Mouse (Mus musculus) adrenal gland, adult 2 months (tissue): ENCODE measurements around the gene Slc22a12. TPM values are rescaled to one million over a fixed set of nuclear protein-coding genes. Genes with fewer than 3 reads are reported as not detected.
A peak's percentile ranks its signal among the peaks of the same experiment; 100 is the strongest.

ENCODE experiments used
- DNase-seq: peaks from one replicate; pipeline ENCODE4 v3.0.0; 2021
- polyA plus RNA-seq: library from polyadenylated mRNA; depleted of rRNA; stranded (reverse); fragments of >200 nt; gene quantifications from 2 replicates; pipeline ENCODE4 v1.2.3, GENCODE M21; 2012
- total RNA-seq, 2 experiments: library from RNA; stranded (reverse); gene quantifications; 2 replicates each; pipeline ENCODE4 v1.2.3; 2021

Gene Slc22a12
- total and polyA plus RNA-seq, 3 experiments: 0.11 to 0.45 (median 0.37) TPM

DNA sequence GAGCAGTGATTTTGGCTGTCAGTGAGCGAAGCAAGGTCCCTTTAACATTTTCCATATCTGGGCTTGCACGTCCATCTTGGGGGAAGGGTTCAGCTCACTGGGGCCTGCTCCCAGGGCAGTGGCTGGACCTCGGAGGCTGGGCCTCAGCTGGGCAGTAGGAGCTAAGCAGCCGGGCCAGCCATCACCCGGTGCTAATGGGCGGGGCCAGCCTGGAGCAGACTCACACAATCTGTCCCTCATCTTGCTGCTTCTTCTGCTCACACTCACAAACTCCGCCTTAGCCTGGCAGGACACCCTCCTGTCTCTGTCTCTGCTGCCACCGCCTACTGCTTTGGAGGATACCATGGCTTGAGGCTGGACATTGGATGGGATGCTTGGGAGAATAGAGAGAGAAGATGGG is 26.7 kb downstream of the Slc22a12 start:
- DNase-seq: no peak

DNA sequence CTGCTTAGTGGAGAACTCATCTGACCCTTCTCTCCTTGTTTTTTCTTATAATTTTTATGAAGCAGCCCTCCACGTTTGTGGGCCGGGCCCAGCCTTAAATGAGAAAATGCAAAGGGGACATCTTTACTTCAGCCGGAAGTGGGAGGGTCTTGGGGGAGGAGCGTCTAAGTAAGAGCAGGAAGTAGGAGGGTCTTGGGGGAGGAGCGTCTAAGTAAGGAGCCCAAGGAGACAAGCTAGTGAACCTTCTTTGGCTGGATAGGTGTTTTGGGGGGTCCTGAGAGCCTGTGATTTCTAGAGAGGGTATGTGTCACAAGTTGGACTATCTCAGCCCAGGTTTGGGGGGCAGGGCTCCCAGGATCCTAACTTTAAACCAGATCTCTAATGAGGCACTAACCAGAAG is 27.4 kb downstream of the Slc22a12 start:
- DNase-seq: no peak

- no peak for DNase-seq
Measured at GRCm38 (mm10) chr19:6514940-6515339, 27.9 kb downstream of the Slc22a12 start.

DNA sequence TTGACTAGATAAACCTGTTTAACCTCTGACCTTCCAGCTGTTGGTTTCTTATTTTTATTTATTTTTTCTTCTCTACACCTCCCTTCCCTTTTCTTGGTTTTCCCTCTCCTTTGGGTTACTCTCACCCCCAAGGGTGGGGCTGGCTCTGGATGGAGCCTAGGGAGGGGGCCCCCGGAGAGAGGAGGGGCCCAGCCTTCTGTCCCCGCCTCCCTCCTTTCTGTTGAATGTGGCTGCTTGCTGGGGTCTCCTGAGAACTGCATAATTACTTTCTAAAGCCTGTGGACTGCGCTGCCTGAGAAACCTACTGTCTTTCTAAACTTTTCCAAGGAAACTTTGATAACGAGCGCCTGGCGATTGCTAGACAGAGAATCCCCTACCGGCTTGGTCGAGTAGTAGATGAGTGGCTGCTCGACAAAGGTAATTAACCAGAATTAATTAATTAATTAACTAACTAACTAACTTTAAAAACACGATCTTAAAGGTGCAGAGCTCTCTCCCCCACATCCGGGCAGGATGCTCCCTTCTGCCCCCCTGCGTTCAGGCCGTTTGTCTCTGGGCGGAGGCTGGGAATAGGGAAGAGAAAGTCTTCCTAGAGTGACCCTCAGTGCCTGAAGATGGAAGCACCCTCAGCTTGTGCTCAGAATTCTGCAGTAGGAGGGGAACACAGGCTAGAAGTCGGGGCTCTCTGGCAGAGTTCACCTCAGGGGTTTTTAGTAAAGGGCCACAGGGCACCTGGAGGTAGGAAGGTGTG is 29.3 kb downstream of the Slc22a12 start:
- no peak for DNase-seq

DNA sequence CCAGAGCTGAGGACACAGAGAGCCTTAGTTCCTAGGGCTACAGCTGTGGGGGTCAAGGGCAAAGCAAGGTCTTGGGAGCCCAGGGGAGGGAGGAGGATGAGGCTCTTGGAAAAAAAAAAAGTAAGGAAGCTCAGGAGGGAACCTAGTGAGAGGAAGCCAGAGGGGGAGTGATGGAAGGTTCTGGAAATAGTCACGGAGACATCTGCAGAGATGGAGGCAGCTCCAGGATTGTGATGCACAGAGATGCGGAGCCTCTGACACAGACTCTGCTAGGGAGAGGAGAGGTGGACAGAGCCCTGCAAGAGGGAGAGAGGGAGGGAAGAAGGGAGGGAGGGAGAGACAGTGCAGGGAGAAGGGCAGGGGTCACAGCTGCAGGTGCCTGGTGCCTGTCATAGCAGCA is 32.3 kb downstream of the Slc22a12 start:
- no peak for DNase-seq

GRCm38 (mm10) chr19:6509881-6510280 is 33.0 kb downstream of the Slc22a12 start:
- DNase-seq: no peak

GRCm38 (mm10) chr19:6507393-6507792 is 35.4 kb downstream of the Slc22a12 start:
- no peak for DNase-seq

DNA sequence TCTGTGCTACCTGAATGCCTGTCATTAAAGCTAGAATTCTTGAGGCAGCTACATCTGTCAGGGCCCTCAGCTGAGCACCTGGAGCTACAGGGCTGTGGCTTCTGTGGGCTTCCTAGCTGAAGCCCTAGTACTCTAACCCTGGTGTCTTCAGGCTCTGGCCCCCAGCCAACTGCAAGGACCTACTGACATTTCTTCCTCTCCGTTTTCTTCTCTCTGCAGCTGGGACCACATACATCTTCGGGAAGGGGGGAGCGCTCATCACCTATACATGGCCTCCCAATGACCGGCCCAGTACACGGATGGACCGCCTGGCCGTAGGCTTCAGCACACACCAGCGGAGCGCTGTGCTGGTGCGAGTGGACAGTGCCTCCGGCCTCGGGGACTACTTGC is 38.2 kb downstream of the Slc22a12 start:
- DNase-seq: no peak

DNA sequence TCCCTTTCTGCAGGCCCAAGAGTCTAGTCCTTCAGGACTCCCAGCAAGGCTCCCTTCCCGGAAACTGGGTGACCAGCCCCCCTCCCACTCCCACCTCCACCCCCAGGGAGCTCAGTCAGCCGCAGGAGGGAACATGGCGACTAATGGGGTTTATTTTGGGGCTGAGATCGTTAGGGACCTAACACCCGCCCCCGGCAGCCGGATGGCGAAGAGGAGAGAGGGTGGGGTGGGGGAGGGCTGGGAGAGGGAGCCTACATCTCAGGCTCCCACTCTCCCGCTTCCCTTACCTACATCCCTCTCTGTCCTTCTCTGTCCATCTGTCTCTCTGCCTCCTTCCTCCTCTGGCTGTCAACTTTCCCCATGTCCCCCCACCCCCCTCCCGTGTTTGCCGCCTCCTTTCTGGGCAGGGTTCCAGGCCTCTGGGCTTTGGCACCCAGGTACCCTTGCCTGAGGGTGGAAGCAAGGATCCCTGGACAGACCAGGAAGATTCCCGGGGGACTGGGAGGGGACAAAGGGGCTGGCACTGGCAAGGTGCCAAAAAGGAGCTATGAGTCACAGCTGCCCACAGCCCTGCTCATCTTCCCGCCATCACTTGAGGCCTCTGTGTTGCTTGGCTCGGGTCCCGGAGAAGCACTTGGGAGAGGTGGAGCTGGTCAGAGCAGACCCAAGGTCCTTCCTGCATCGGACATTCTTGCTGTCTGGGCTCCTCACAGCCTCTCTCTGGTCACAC is 38.7 kb downstream of the Slc22a12 start:
- DNase-seq: peak; percentile 76

- DNase-seq: peak; percentile 66
Measured at GRCm38 (mm10) chr19:6502543-6503319, 40.1 kb downstream of the Slc22a12 start.

GRCm38 (mm10) chr19:6502035-6502541 is 40.7 kb downstream of the Slc22a12 start:
- peak; percentile 74 for DNase-seq

DNA sequence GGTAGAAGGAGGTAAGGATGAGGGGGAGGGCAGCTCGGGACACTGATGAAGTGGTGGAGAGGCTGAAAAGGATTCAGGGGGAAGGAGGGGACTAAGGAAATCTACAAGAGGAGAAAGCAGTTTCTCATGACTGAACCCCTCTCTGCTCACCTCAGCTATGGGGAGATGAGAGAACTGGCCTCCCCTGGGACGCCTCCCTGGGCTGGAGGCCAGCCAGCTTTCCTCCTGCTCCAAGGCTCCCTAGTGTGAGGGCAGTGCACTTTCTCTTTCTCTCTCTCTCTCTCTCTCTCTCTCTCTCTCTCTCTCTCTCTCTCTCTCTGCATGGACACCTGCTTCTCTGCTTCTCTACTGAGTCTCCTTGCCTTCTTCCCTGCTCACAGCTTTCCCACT is 42.2 kb downstream of the Slc22a12 start:
- DNase-seq: no peak

DNA sequence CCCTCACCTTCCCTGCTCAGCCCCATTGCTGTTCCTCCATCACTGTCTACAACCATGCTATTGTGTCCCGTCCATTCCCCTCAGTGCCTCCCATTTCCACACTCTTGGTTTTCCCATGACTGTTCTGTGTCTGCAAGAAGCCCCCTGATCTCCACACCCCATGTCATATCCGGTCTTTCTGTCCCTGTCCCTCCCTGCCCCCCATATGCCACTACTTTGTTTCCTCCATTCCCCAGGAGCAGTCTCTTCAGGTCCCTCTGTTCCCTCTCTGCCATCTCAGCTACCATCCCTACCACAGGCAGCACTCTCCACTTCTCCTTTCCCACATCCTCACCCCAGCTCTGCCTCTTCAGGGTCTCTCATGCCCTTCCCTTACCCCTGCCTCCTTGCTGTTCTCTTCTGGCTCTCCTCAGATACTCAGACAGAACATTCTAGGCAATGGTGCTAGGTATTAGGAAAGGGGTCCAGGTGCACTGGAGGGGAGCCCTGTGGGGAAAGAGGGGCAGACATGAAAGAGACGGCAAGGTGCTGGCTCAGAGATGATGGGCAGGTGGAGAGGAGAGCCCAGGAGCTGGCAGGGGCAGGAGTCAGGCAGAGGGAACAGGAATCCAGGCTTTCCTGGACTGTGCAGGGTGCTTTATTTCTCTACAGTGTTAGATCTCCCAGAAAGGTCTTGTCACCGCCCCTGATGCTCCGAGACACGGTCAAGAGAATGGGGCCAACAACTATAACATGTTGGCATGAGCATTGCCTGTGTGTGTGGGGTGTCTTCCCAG is 42.8 kb downstream of the Slc22a12 start:
- no peak for DNase-seq

GRCm38 (mm10) chr19:6498350-6499131 is 44.3 kb downstream of the Slc22a12 start:
- peak; percentile 30 for DNase-seq

DNA sequence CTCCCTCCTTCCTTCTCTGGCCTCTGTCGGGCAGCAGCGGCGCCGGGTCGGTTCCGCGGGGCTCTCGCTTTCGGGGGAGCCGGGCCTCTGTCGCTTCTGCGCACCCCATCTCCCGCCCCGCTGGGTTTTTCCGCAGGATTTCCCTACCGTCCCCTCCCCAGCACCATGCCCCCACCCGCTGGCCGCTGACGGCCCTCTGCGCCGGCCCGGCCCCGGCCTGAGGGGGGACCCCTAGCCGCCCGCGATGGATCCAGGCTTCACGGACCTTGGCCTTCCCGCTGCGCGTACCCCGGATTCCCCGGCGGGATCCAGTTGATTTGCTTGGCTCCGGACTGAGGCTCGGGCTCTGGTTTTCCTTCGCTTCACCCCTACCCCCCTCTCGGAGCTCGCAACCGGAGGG is 45.0 kb downstream of the Slc22a12 start:
- peak; percentile 33 for DNase-seq

DNA sequence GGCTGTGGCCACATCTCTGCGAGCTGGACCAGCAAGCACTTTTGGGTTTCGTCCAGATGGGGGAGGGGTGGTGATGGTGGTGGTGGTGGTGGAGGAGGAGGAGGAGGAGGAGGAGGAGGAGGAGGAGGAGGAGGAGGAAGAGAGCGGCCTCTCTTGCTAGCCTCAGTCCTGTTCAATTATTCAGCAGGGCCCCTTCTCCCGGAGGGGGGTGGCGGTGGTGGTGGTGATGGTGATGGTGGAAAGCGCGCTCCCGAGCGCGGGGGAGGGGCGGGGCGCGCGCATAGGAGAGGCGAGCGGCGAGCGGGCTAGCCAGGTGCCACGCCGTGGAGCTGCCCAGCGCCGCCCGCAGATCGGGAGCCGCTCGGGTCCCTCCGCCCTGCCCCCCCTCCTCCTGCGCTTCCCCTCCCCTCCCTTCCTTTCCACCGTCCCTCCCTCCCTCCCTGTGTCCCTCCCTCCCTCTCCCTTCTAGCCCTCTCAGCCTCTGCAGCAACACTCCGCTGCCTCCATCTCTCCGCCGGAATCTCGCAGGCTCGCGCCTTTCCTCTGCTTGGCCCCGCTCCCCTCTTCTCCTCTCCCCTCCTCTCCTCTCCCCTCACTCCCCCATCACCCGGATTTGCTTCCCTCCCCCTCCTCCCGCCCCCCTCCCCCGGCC is 45.6 kb downstream of the Slc22a12 start:
- peak; percentile 47 for DNase-seq

DNA sequence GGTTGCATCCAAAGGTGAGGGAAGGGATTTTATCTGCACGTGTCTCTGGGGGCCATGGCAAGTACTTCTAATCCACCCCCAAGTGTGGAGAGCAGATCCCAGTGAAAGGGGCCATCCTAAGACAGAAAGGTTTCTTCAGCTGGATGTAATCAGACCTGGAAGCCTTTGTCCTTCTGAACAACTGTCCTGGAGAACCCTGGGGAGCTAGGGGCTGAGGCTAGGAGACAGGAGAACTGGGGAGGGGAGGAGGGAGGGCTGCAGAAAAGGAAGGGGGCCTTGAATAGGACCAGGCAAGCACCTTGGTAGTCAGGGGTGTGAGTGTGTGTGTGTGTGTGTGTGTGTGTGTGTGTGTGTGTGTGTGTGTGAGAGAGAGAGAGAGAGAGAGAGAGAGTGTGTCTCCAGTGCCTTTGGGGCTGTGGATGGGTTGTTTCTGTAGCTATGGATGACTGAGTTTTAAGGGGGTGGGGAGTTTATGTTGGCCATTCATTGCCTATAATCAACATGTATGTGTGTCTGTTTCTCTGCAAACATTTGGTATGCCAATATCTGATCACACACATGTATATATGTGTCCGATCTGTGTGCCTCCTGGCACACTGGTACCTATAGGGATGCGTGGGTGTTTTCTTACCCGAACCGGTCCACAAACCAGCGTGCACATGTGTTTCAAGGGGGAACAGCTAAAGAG is 46.2 kb downstream of the Slc22a12 start:
- DNase-seq: no peak

DNA sequence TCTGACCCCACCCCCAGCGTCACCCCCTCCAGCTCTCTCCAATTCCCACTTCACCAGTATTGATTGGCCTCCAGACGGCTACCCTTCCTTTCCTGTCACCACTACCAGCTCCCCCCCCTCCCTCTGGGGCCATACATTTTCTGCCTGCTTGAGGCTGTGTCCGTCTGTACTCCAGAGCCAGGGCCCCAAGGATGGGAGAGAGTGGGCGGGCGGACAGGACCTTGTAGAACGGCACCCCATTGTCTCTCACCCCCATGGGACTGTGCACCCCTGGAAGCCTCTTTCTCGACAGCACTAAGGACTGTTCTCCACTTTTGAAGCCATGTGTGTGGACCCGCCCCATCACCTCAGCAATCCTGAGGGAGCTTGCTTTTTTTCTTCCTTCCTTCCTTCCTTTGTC is 47.1 kb downstream of the Slc22a12 start:
- no peak for DNase-seq

GRCm38 (mm10) chr19:6494504-6495170 is 48.2 kb downstream of the Slc22a12 start:
- no peak for DNase-seq
